Mouse (Mus musculus): ENCODE results near the gene Rhot2. TPM values are rescaled to one million over a fixed set of nuclear protein-coding genes. Genes with fewer than 3 reads are reported as not detected.
A peak's percentile ranks its signal among the peaks of the same experiment; 100 is the strongest.

The Rhot2 gene
- total RNA-seq, 1 experiment, result 36.8 TPM

DNA sequence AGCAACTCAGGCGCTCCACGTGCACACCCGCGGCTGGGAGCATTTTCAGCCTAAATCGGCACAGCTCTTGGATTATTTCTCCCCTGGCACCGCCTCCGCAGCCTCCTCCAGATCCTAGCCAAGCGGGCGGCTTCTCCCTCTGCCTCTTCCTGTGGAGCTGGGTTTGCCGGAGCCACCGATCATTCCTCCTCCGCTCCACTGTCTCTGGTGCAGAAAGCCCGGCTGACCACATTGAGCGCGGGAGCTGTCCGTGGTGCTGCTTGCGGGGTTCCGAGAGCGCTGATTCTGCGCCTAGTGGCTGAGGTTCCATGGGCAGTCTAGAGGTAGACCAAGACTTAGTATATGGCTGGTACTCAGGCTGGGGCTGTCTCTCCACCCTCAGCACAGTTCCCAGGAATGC, 31.2 kb downstream of the Rhot2 start:
- H3K27ac ChIP-seq (ENCODE audit: insufficient read depth, low read depth, low read length, poor library complexity, severe bottlenecking), result no peak overlapping the region
- no peaks in the 10 kb centered on the region for H3K36me3 ChIP-seq (ENCODE audit: control insufficient read depth, insufficient read depth, low read length, poor library complexity, severe bottlenecking)
- H3K9me3 ChIP-seq (ENCODE audit: control insufficient read depth, insufficient read depth, low read depth, low read length), result no peaks in the 10 kb centered on the region
- TF ChIP-seq HCFC1 (IDR thresholded peaks at IDR 0.05; ENCODE audit: borderline replicate concordance, insufficient read depth, low read length) (peak; percentile 57; the same call in 1 of the 2 replicates), CHD2 (IDR thresholded peaks at IDR 0.05; ENCODE audit: low read depth, low read length) (no peak)
- peaks cover 2 to 7% of the 10 kb centered on the region in 2 experiments; a peak in 2 of 4 replicates for H3K4me1 ChIP-seq (ENCODE audit: control insufficient read depth in 2 of 2, insufficient read depth in 2 of 2, low read length in 2 of 2, poor library complexity in 1 of 2)
- in situ Hi-C loops (cut with MboI; ENCODE audit: low sequenced_read_pairs in 2 of 2, unreplicated experiment in 2 of 2), result no loop called here
- peak; percentile 87 for DNase-seq (ENCODE audit: low read depth, low spot score)
- no peak overlapping the region for H3K4me3 ChIP-seq (ENCODE audit: insufficient read depth in 1 of 2, low read depth in 1 of 2, low read length in 2 of 2, poor library complexity in 1 of 2, severe bottlenecking in 1 of 2)
- H3K9ac ChIP-seq (ENCODE audit: insufficient read depth, low read depth, low read length, poor library complexity, severe bottlenecking), result no peak overlapping the region

DNA sequence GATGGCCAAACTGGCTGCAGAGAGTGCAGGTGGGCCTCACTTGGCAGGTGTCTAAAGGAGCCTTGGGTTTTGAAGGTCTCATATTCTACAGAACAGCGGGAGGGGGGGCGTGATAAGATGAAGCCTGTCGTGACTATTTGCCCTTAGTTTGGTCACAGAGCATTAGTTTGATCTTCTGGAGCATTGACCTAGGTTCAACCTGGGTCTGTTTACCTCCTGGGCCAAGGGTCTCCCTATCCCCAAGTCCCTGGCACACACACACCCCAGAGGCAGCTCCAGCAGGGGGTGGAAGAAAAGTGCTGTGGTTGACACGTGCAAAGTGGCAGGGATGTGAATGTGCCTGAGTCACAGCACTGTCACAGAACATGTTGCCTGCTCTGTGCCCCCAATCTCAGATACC, 33.8 kb downstream of the Rhot2 start:
- in situ Hi-C loops (cut with MboI; ENCODE audit: low sequenced_read_pairs in 2 of 2, unreplicated experiment in 2 of 2), result no loop called here
- H3K9me3 ChIP-seq (ENCODE audit: control insufficient read depth, insufficient read depth, low read depth, low read length), result no peaks in the 10 kb centered on the region
- no peak overlapping the region for H3K4me3 ChIP-seq (ENCODE audit: insufficient read depth in 1 of 2, low read depth in 1 of 2, low read length in 2 of 2, poor library complexity in 1 of 2, severe bottlenecking in 1 of 2)
- H3K9ac ChIP-seq (ENCODE audit: insufficient read depth, low read depth, low read length, poor library complexity, severe bottlenecking), result no peak overlapping the region
- no peaks in the 10 kb centered on the region for H3K36me3 ChIP-seq (ENCODE audit: control insufficient read depth, insufficient read depth, low read length, poor library complexity, severe bottlenecking)
- TF ChIP-seq CHD2 (IDR thresholded peaks at IDR 0.05; ENCODE audit: low read depth, low read length), result no peak
- H3K4me1 ChIP-seq (ENCODE audit: control insufficient read depth in 2 of 2, insufficient read depth in 2 of 2, low read length in 2 of 2, poor library complexity in 1 of 2), result peaks cover 0 to 5% of the 10 kb centered on the region in 2 experiments; a peak in 2 of 4 replicates
- no peak for DNase-seq (ENCODE audit: low read depth, low spot score)
- H3K27ac ChIP-seq (ENCODE audit: insufficient read depth, low read depth, low read length, poor library complexity, severe bottlenecking), result no peak overlapping the region

DNA sequence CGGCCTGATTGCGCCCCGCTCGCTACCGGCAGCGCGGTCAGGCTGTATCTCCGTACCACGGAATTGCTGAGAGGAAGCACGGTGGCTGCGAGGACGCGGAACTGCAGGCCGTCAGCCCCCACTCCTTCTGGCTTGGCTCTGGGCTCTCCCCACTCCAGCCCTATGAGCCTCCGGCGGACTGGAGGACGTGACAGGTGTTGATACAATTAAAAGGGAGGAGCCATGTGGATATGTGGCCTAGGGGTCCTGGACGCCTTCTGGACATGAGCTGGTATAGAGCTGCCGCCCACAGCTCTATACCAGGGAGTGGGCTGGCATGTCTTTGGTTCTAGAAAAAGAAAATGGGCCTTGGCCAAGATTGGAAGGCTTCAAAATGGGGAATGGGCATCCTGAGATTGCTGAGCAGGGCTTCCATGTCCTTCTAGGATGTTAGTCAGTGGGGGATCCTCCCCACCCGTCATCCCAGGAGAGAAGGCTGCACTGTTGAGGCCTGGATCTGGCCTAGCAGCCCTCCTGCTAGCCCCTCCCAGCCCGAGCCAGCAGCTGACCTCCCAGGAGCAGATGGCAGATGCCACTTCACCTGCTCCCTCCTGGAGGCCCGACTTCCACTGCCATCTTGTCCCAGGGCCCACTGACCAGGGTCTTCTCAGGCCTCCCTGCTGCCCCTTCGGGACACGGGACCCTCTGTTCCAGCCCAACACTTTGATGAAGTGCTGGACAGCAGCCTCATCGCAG, 34.9 kb downstream of the Rhot2 start:
- TF ChIP-seq ZNF384 (IDR thresholded peaks at IDR 0.05; ENCODE audit: low read depth, low read length) (no peak), CHD2 (IDR thresholded peaks at IDR 0.05; ENCODE audit: low read depth, low read length) (no peak), ZC3H11A (IDR thresholded peaks at IDR 0.05; ENCODE audit: borderline replicate concordance, low read depth, low read length) (no peak), MAFK (IDR thresholded peaks at IDR 0.05; ENCODE audit: insufficient read depth, low read depth, low read length) (no peak), HCFC1 (IDR thresholded peaks at IDR 0.05; ENCODE audit: borderline replicate concordance, insufficient read depth, low read length) (no peak)

DNA sequence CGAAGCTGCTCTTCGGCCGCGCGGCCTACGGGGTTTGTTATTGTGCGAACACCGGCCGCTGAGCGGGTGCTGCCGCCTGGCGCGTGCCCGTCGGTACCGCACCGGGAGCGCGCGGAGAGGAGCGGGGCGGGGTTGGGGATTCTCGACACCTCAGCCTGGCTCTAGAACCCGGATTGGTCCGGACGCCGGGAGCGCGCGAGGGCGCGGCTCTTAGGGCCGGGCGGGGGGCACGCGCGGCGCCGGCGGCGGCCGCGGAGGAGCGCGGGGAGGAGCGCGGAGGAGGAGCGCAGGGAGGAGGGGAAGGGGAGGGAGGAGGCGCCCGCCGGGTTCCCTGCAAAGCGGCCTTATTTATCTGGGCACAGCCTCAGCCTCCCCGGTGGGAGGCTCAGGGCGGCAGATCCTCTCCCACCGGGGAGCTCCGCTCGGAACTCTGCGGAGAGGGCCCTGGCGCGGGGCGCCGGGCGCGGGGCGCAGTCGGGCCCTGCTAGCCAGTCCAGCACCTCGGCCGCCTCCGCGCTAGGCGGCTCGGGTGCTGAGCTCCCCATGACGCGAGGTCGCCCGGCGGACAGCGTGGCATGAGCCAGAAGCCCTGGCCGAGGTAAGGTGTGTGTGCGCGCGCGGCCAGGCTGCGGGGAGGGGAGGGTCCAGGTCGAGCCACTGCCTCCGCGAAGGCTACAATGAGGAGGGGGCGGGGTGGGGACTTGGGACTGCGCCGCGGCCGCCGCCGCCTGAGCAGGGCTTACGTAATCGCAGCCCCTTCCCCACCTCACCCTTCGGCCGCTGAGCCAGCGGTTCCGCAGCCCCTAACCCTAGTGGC, 35.7 kb downstream of the Rhot2 start, which contains the start of gene Fbxl16:
TSS of gene Fbxl16 (plus strand) at position 297 of the 817 bp plus-strand sequence.
- no peak for TF ChIP-seq HCFC1 (IDR thresholded peaks at IDR 0.05; ENCODE audit: borderline replicate concordance, insufficient read depth, low read length)
- no peak for TF ChIP-seq ZC3H11A (IDR thresholded peaks at IDR 0.05; ENCODE audit: borderline replicate concordance, low read depth, low read length)
- TF ChIP-seq ZNF384 (IDR thresholded peaks at IDR 0.05; ENCODE audit: low read depth, low read length), result no peak
- no peak for TF ChIP-seq MAFK (IDR thresholded peaks at IDR 0.05; ENCODE audit: insufficient read depth, low read depth, low read length)
- no peak for TF ChIP-seq CHD2 (IDR thresholded peaks at IDR 0.05; ENCODE audit: low read depth, low read length)
- H3K27ac ChIP-seq (ENCODE audit: insufficient read depth, low read depth, low read length, poor library complexity, severe bottlenecking), result no peak within 1 kb of the TSS
- H3K4me3 ChIP-seq (ENCODE audit: insufficient read depth in 1 of 2, low read depth in 1 of 2, low read length in 2 of 2, poor library complexity in 1 of 2, severe bottlenecking in 1 of 2), result peak within 1 kb of the TSS; percentile 68 to 76
- H3K36me3 ChIP-seq (ENCODE audit: control insufficient read depth, insufficient read depth, low read length, poor library complexity, severe bottlenecking), result no peaks in the 10 kb centered on the region
- H3K9me3 ChIP-seq (ENCODE audit: control insufficient read depth, insufficient read depth, low read depth, low read length), result no peaks in the 10 kb centered on the region
- in situ Hi-C loops (cut with MboI; ENCODE audit: low sequenced_read_pairs in 2 of 2, unreplicated experiment in 2 of 2), result no loop called here
- peak within 1 kb of the TSS; percentile 69 for H3K9ac ChIP-seq (ENCODE audit: insufficient read depth, low read depth, low read length, poor library complexity, severe bottlenecking)
- H3K4me1 ChIP-seq (ENCODE audit: control insufficient read depth in 2 of 2, insufficient read depth in 2 of 2, low read length in 2 of 2, poor library complexity in 1 of 2), result peaks cover 0 to 5% of the 10 kb centered on the region in 2 experiments; a peak in 2 of 4 replicates
- no peak for DNase-seq (ENCODE audit: low read depth, low spot score)

More for the DNA sequence above, 34.9 kb downstream of the Rhot2 start:
- Histone ChIP-seq H3K9me3 (ENCODE audit: control insufficient read depth, insufficient read depth, low read depth, low read length) (no peaks in the 10 kb centered on the region), H3K4me3 (ENCODE audit: insufficient read depth in 1 of 2, low read depth in 1 of 2, low read length in 2 of 2, poor library complexity in 1 of 2, severe bottlenecking in 1 of 2) (peak overlapping the region; percentile 68 to 76), H3K36me3 (ENCODE audit: control insufficient read depth, insufficient read depth, low read length, poor library complexity, severe bottlenecking) (no peaks in the 10 kb centered on the region), H3K9ac (ENCODE audit: insufficient read depth, low read depth, low read length, poor library complexity, severe bottlenecking) (peak overlapping the region; percentile 69), H3K27ac (ENCODE audit: insufficient read depth, low read depth, low read length, poor library complexity, severe bottlenecking) (no peak overlapping the region), H3K4me1 (ENCODE audit: control insufficient read depth in 2 of 2, insufficient read depth in 2 of 2, low read length in 2 of 2, poor library complexity in 1 of 2) (peaks cover 0 to 5% of the 10 kb centered on the region in 2 experiments; a peak in 2 of 4 replicates)
- in situ Hi-C loops (cut with MboI; ENCODE audit: low sequenced_read_pairs in 2 of 2, unreplicated experiment in 2 of 2), result no loop called here
- no peak for DNase-seq (ENCODE audit: low read depth, low spot score)

All from ES-E14 (cell line).